Mouse (Mus musculus) gastrocnemius, adult 2 months (tissue): Measurements from ENCODE around the gene A930004D18Rik. TPM values are rescaled to one million over a fixed set of nuclear protein-coding genes. Genes with fewer than 3 reads are reported as not detected.
"Not testable (repeated sequence)": the region's sequence is repeated elsewhere in the genome, so short reads cannot be mapped to it uniquely, and the experiment has no call there.

Source experiments
- DNase-seq: peaks from one replicate; pipeline ENCODE4 v3.0.0; 2022
- H3K27ac ChIP-seq: fragments of 200-600 bp; 2 replicates; pipeline ENCODE4 v1.8.1; 2022; ENCODE audit warnings: mild to moderate bottlenecking
- H3K4me3 ChIP-seq: fragments of 200-600 bp; 2 replicates; pipeline ENCODE4 v1.8.1; 2022; ENCODE audit warnings: mild to moderate bottlenecking, moderate library complexity
- CTCF ChIP-seq: fragments of 200-600 bp; IDR thresholded peaks from 2 replicates; pipeline ENCODE4 v1.8.1; 2022; ENCODE audit warnings: antibody characterized with exemption, mild to moderate bottlenecking, moderate library complexity
- intact Hi-C: fragments of 180-260 bp; cut with DNase I; formaldehyde crosslinking; loops from one replicate; pipeline ENCODE4 v1.15.1; 2025
- total RNA-seq, 2 experiments: library from RNA; stranded (reverse); gene quantifications; 2 replicates each; pipeline ENCODE4 v1.2.3; 2021

Gene A930004D18Rik
- total RNA-seq, 2 experiments from 2014 or later = 0.20 to 0.59 TPM

GRCm38 (mm10) chr2:18012866-18013265, 24.7 kb downstream of the A930004D18Rik start:
- Histone ChIP-seq H3K4me3 (no peak overlapping the region), H3K27ac (no peak overlapping the region)
- TF ChIP-seq CTCF = no peak
- no peak for DNase-seq
- intact Hi-C loops = no loop called here

GRCm38 (mm10) chr2:18011226-18011625, 26.3 kb downstream of the A930004D18Rik start:
- intact Hi-C loops = no loop called here
- no peak overlapping the region for H3K4me3 ChIP-seq

DNA sequence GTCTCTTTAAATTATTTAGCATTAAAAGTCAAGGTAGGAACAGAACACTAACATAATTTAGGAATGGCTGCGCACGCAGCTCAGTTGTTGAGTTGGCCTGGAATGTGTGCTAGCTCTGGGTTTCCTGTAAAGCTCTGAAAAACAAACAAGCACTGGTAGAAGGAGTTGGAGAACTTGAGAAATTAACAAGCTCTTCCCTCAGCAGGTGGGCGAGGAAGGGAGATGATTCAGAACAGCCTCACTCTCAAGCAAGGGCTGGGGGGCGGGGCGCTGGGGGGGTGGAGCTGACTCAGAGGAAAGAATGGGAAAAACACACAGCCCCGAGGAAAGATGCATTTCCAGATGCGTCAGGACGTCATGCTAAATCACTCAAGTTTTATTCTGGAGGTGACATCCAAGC, 32.4 kb downstream of the A930004D18Rik start:
- H3K27ac ChIP-seq = no peak overlapping the region
- no peak for DNase-seq
- TF ChIP-seq CTCF = no peak
- no peak overlapping the region for H3K4me3 ChIP-seq
- intact Hi-C loops = no loop called here

More at GRCm38 (mm10) chr2:18011226-18011625, 26.3 kb downstream of the A930004D18Rik start:
- no peak for DNase-seq
- no peak for TF ChIP-seq CTCF
- no peak overlapping the region for H3K27ac ChIP-seq

GRCm38 (mm10) chr2:18004286-18004685, 33.3 kb downstream of the A930004D18Rik start:
- no peak overlapping the region for H3K4me3 ChIP-seq
- intact Hi-C loops = no loop called here
- no peak for DNase-seq
- H3K27ac ChIP-seq = no peak overlapping the region
- TF ChIP-seq CTCF = no peak

DNA sequence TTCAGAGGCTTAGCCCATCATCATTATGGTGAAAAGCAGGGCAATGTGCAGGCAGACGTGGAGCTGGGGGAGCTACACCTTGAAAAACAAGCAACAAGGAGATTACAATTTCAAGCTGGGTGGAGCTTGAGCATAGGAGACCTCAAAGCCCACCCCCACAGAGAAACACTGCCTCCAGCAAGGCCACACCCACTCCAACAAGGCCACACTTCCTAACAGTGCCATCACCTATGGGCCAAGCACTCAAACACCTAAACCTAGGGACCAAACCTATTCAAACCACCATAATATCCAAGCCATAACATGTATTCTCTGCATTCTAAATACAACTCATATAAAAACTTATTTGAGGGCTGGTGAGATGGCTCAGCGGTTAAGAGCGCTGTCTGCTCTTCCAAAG, 35.2 kb downstream of the A930004D18Rik start:
- no peak for TF ChIP-seq CTCF
- no peak for DNase-seq
- H3K4me3 ChIP-seq = no peak overlapping the region
- intact Hi-C loops = no loop called here
- H3K27ac ChIP-seq = no peak overlapping the region

DNA sequence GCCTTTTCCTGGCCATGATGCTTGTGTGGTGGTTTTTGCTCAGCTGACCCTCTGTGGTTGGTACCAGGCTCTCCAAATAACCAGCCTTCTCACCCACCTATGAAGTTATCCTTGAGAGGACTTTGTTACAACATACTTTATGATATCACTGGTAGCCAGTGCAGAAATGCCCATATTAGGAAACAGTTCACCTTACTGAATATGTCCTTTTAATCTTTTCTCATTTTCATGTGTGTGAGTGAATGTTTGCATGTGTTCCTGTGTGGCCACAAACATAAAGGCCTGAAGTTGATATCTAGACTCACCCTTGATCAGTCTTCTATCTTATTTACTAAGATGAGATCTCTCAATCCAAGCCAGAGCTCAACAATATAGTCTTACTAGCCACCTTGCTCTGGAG, 40.7 kb downstream of the A930004D18Rik start, which contains the start of gene H2al2a:
H2al2a (minus strand) TSS at position 101 of the 400 bp plus-strand sequence.
- intact Hi-C loops = no loop called here
- Histone ChIP-seq H3K27ac (no peak within 1 kb of the TSS), H3K4me3 (no peak within 1 kb of the TSS)
- TF ChIP-seq CTCF = no peak
- DNase-seq = no peak

- intact Hi-C loops = no loop called here
- no peak overlapping the region for H3K4me3 ChIP-seq
- H3K27ac ChIP-seq = no peak overlapping the region
- DNase-seq = no peak
- no peak for TF ChIP-seq CTCF
Observed at GRCm38 (mm10) chr2:17989562-17989961, 48.0 kb downstream of the A930004D18Rik start.

GRCm38 (mm10) chr2:17989115-17989514, 48.4 kb downstream of the A930004D18Rik start:
- H3K4me3 ChIP-seq = no peak overlapping the region
- DNase-seq = no peak
- TF ChIP-seq CTCF = no peak

DNA sequence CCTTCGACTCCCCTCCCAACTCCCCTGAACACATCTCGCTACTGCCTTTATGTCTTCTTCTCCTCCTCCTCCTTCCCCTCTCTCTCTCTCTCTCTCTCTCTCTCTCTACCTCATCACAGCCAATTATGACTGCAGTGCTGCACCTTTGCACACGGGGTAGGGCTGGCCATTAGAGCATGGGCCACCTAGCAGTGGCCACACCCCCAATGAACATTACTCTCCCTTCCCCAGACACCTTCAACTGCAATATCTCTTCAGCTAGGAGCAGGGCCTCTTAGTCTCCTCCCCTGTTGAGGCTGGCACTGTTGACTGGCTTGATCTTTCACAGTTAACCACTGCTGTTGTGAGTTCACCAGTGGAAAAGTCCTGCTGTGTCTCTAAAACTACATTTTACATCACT, 50.8 kb downstream of the A930004D18Rik start:
- no peak for TF ChIP-seq CTCF
- no peak for DNase-seq
- intact Hi-C loops = no loop called here
- no peak overlapping the region for H3K4me3 ChIP-seq
- H3K27ac ChIP-seq = no peak overlapping the region

More at GRCm38 (mm10) chr2:17989115-17989514, 48.4 kb downstream of the A930004D18Rik start:
- no peak overlapping the region for H3K27ac ChIP-seq
- intact Hi-C loops = no loop called here

DNA sequence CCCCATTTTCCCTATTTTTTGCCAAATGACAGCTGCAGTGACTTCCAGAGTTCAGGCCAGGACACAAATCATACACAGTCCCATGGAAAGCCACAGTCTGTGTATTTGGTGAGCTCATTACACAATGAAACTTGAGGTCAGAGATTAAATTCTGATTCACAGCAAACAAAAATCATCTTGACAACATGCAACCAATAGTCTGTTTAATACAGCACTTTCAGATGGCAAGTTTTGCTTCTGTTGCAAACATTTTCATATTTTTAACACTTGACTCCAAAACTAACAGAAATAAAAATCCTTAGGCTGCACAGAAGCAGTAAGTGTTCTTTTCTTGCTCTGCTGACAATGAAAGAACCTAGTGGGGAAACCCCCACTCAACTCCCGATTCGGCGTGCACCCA, 52.8 kb downstream of the A930004D18Rik start:
- no peak overlapping the region for H3K27ac ChIP-seq
- H3K4me3 ChIP-seq = no peak overlapping the region
- no peak for TF ChIP-seq CTCF
- intact Hi-C loops = no loop called here
- DNase-seq = no peak

GRCm38 (mm10) chr2:17982747-17983146, 54.8 kb downstream of the A930004D18Rik start:
- intact Hi-C loops = no loop called here
- Histone ChIP-seq H3K4me3 (no peak overlapping the region), H3K27ac (no peak overlapping the region)
- no peak for TF ChIP-seq CTCF
- no peak for DNase-seq

DNA sequence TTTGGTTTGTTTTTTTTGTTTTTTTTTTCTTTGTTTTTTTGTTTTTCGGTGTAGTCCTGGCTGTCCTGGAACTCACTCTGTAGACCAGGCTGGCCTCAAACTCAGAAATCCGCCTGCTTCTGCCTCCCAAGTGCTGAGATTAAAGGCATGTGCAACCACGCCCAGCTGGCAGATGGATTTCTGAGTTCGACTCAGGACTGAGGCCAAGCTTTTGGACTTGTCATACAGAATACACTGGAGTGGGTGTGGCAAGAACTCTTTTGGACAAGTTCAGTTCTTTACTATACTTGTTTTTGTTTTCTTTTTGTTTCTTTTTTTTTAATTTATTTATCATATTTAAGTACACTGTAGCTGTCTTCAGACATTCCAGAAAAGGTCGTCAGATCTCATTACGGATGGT, 58.8 kb downstream of the A930004D18Rik start:
- Histone ChIP-seq H3K27ac (no peak overlapping the region), H3K4me3 (no peak overlapping the region)
- no peak for TF ChIP-seq CTCF
- intact Hi-C loops = no loop called here
- DNase-seq = no peak

DNA sequence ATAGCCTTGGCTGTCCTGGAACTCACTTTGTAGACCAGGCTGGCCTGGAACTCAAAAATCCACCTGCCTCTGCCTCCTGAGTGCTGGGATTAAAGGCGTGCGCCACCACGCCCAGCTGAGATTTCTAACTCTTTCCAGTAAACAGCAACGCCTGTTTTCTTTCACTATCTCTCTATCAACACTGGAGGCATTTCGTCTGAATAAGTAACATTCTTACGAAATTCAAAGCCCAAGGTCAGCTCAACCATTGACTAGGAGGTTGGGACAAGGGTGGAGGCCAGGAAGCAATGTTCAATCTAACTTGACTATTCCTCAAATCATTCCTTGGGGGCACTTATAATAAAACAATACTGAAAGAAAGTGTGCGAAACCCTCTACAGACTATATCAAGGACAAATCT, 59.3 kb downstream of the A930004D18Rik start:
- H3K27ac ChIP-seq, DNase-seq, intact Hi-C loops, H3K4me3 ChIP-seq: not testable (repeated sequence)

GRCm38 (mm10) chr2:17977645-17978044, 59.9 kb downstream of the A930004D18Rik start:
- intact Hi-C loops, DNase-seq, H3K27ac ChIP-seq, H3K4me3 ChIP-seq: not testable (repeated sequence)
